Mouse (Mus musculus) hindbrain, embryonic 11.5 days (tissue): ENCODE data around the gene Sema6d. TPM values are rescaled to one million over a fixed set of nuclear protein-coding genes. Genes with fewer than 3 reads are reported as not detected.

Experiments
- ATAC-seq: fragments of 200-750 bp; cut with Nextera tagmentation; 2 replicates; pipeline ENCODE4 v1.8.0; 2017; ENCODE audit warnings: mild to moderate bottlenecking, moderate TSS enrichment, moderate library complexity; ENCODE audit not compliant: low FRiP score
- DNase-seq: peaks from one replicate; pipeline ENCODE4 v3.0.0-alpha.2; 2015; ENCODE audit warnings: low spot score
- H3K27ac ChIP-seq: fragments of 300-500 bp; sonication (generic); 2 replicates; pipeline ENCODE4 v1.5.1; 2014; ENCODE audit warnings: mild to moderate bottlenecking, low read depth, low read length
- H3K27me3 ChIP-seq: fragments of 300-500 bp; sonication (generic); 2 replicates; pipeline ENCODE4 v1.6.1; 2014; ENCODE audit warnings: mild to moderate bottlenecking, low read length, moderate library complexity, mixed read lengths; ENCODE audit not compliant: control insufficient read depth, insufficient read depth
- H3K36me3 ChIP-seq: fragments of 300-500 bp; sonication (generic); 2 replicates; pipeline ENCODE4 v1.6.1; 2014; ENCODE audit warnings: mild to moderate bottlenecking, low read length, moderate library complexity, mixed read lengths; ENCODE audit not compliant: control insufficient read depth, insufficient read depth
- H3K4me1 ChIP-seq: fragments of 300-500 bp; sonication (generic); replicated peaks from 2 replicates; pipeline ENCODE4 v1.6.1; 2014; ENCODE audit warnings: low read length, mixed read lengths; ENCODE audit not compliant: control insufficient read depth, insufficient read depth
- H3K4me2 ChIP-seq: fragments of 300-500 bp; sonication (generic); replicated peaks from 2 replicates; pipeline ENCODE4 v1.6.1; 2014; ENCODE audit warnings: mild to moderate bottlenecking, low read depth, low read length
- H3K4me3 ChIP-seq: fragments of 300-500 bp; sonication (generic); 2 replicates; pipeline ENCODE4 v1.5.1; 2014; ENCODE audit warnings: low read depth, low read length
- H3K9ac ChIP-seq: fragments of 300-500 bp; sonication (generic); 2 replicates; pipeline ENCODE4 v1.6.1; 2014; ENCODE audit warnings: low read depth, low read length
- H3K9me3 ChIP-seq: fragments of 300-500 bp; sonication (generic); 2 replicates; pipeline ENCODE4 v1.6.1; 2016; ENCODE audit warnings: low read length; ENCODE audit not compliant: control insufficient read depth
- WGBS: fragments of 180-500 bp; shearing (Covaris S2); extraction: QIAGEN DNeasy Blood & Tissue Kit; methylation state at CpG from one replicate; pipeline ENCODE4 v1.1.7; 2014; 5-methylcytosine and 5-hydroxymethylcytosine counted together
- polyA plus RNA-seq: library from polyadenylated mRNA; unstranded; fragments of >200 nt; fragmentation: Nextera tagmentation; extraction: Ambion mirVana; gene quantifications from 2 replicates; pipeline ENCODE4 v1.2.1, GENCODE M21; 2014

Gene Sema6d
- polyA plus RNA-seq, 1 experiment from 2014 or later: 26.2 TPM

GRCm38 (mm10) chr2:124436704-124437103 is 346.9 kb downstream of the Sema6d start:
- no peak for ATAC-seq
- no peak overlapping the region for H3K27ac ChIP-seq
- 71% methylated on average over 8 of the region's 8 CpGs for WGBS
- DNase-seq: no peak
- H3K4me1 ChIP-seq: no peaks in the 10 kb centered on the region
- H3K4me3 ChIP-seq: no peak overlapping the region
- H3K4me2 ChIP-seq: no peak overlapping the region
- H3K9ac ChIP-seq: no peak overlapping the region
- H3K27me3 ChIP-seq: no peaks in the 10 kb centered on the region
- no peaks in the 10 kb centered on the region for H3K36me3 ChIP-seq
- no peaks in the 10 kb centered on the region for H3K9me3 ChIP-seq

- Histone ChIP-seq H3K9ac (no peak overlapping the region), H3K9me3 (no peaks in the 10 kb centered on the region), H3K4me2 (no peak overlapping the region), H3K27ac (no peak overlapping the region), H3K4me3 (no peak overlapping the region), H3K4me1 (no peaks in the 10 kb centered on the region), H3K27me3 (no peaks in the 10 kb centered on the region), H3K36me3 (no peaks in the 10 kb centered on the region)
- no peak for ATAC-seq
- DNase-seq: no peak
- 92% methylated on average over 2 of the region's 2 CpGs for WGBS
These were observed 354.4 kb downstream of the Sema6d start for GRCm38 (mm10) chr2:124444199-124444598.

- 73% methylated on average over 2 of the region's 2 CpGs for WGBS
- DNase-seq: no peak
- Histone ChIP-seq H3K4me3 (no peak overlapping the region), H3K4me1 (no peaks in the 10 kb centered on the region), H3K9me3 (no peaks in the 10 kb centered on the region), H3K27me3 (no peaks in the 10 kb centered on the region), H3K4me2 (no peak overlapping the region), H3K27ac (no peak overlapping the region), H3K36me3 (no peaks in the 10 kb centered on the region), H3K9ac (no peak overlapping the region)
- no peak for ATAC-seq
These were observed 366.1 kb downstream of the Sema6d start for GRCm38 (mm10) chr2:124455881-124456280.

GRCm38 (mm10) chr2:124456999-124457398 is 367.2 kb downstream of the Sema6d start:
- DNase-seq: no peak
- Histone ChIP-seq H3K27ac (no peak overlapping the region), H3K4me3 (no peak overlapping the region), H3K9ac (no peak overlapping the region), H3K4me2 (no peak overlapping the region), H3K9me3 (no peaks in the 10 kb centered on the region), H3K27me3 (no peaks in the 10 kb centered on the region), H3K36me3 (no peaks in the 10 kb centered on the region), H3K4me1 (no peaks in the 10 kb centered on the region)
- ATAC-seq: no peak
- 96% methylated on average over 4 of the region's 4 CpGs for WGBS

- no peak for DNase-seq
- ATAC-seq: no peak
- H3K27me3 ChIP-seq: no peaks in the 10 kb centered on the region
- H3K4me3 ChIP-seq: no peak overlapping the region
- H3K36me3 ChIP-seq: no peaks in the 10 kb centered on the region
- H3K9me3 ChIP-seq: no peaks in the 10 kb centered on the region
- 84% methylated on average over 2 of the region's 2 CpGs for WGBS
- H3K9ac ChIP-seq: no peak overlapping the region
- no peak overlapping the region for H3K4me2 ChIP-seq
- no peaks in the 10 kb centered on the region for H3K4me1 ChIP-seq
- H3K27ac ChIP-seq: no peak overlapping the region
These were observed 368.3 kb downstream of the Sema6d start for GRCm38 (mm10) chr2:124458028-124458427.

GRCm38 (mm10) chr2:124460956-124461355 is 371.2 kb downstream of the Sema6d start:
- H3K4me2 ChIP-seq: no peak overlapping the region
- ATAC-seq (no peak), DNase-seq (no peak)
- no peaks in the 10 kb centered on the region for H3K9me3 ChIP-seq
- H3K27ac ChIP-seq: no peak overlapping the region
- H3K27me3 ChIP-seq: no peaks in the 10 kb centered on the region
- no peaks in the 10 kb centered on the region for H3K36me3 ChIP-seq
- no peaks in the 10 kb centered on the region for H3K4me1 ChIP-seq
- WGBS: 60% methylated on average over 2 of the region's 2 CpGs
- H3K4me3 ChIP-seq: no peak overlapping the region
- no peak overlapping the region for H3K9ac ChIP-seq

- no peak overlapping the region for H3K4me3 ChIP-seq
- ATAC-seq: no peak
- H3K4me1 ChIP-seq: no peaks in the 10 kb centered on the region
- H3K27me3 ChIP-seq: no peaks in the 10 kb centered on the region
- no peak for DNase-seq
- no peaks in the 10 kb centered on the region for H3K36me3 ChIP-seq
- no peak overlapping the region for H3K27ac ChIP-seq
- no peak overlapping the region for H3K9ac ChIP-seq
- 75% methylated on average over 3 of the region's 3 CpGs for whole genome bisulfite sequencing
- no peaks in the 10 kb centered on the region for H3K9me3 ChIP-seq
- H3K4me2 ChIP-seq: no peak overlapping the region
These were observed 371.6 kb downstream of the Sema6d start for GRCm38 (mm10) chr2:124461378-124461851.

GRCm38 (mm10) chr2:124465004-124465946 is 375.5 kb downstream of the Sema6d start:
- Histone ChIP-seq H3K27ac (no peak overlapping the region), H3K9me3 (no peaks in the 10 kb centered on the region), H3K4me2 (no peak overlapping the region), H3K4me3 (no peak overlapping the region), H3K27me3 (no peaks in the 10 kb centered on the region), H3K9ac (no peak overlapping the region), H3K36me3 (no peaks in the 10 kb centered on the region), H3K4me1 (no peaks in the 10 kb centered on the region)
- 59% methylated on average over 8 of the region's 8 CpGs for WGBS
- no peak; the same call in 1 of the 2 replicates for ATAC-seq
- DNase-seq: no peak

- no peak overlapping the region for H3K27ac ChIP-seq
- no peak overlapping the region for H3K9ac ChIP-seq
- H3K36me3 ChIP-seq: no peaks in the 10 kb centered on the region
- WGBS: 92% methylated on average over 1 of the region's 1 CpGs
- no peaks in the 10 kb centered on the region for H3K27me3 ChIP-seq
- no peaks in the 10 kb centered on the region for H3K4me1 ChIP-seq
- H3K4me3 ChIP-seq: no peak overlapping the region
- no peak for DNase-seq
- H3K9me3 ChIP-seq: no peaks in the 10 kb centered on the region
- no peak for ATAC-seq
- no peak overlapping the region for H3K4me2 ChIP-seq
These were observed 377.7 kb downstream of the Sema6d start for GRCm38 (mm10) chr2:124467429-124467828.
